Mouse (Mus musculus): Measurements from ENCODE around the gene Atp5l. TPM values are rescaled to one million over a fixed set of nuclear protein-coding genes. Genes with fewer than 3 reads are reported as not detected.
"Not testable (repeated sequence)": the region's sequence is repeated elsewhere in the genome, so short reads cannot be mapped to it uniquely, and the experiment has no call there.

The Atp5l gene
- 7.2 and 8.5 TPM in 2 replicates for polyA plus RNA-seq (2012)

DNA sequence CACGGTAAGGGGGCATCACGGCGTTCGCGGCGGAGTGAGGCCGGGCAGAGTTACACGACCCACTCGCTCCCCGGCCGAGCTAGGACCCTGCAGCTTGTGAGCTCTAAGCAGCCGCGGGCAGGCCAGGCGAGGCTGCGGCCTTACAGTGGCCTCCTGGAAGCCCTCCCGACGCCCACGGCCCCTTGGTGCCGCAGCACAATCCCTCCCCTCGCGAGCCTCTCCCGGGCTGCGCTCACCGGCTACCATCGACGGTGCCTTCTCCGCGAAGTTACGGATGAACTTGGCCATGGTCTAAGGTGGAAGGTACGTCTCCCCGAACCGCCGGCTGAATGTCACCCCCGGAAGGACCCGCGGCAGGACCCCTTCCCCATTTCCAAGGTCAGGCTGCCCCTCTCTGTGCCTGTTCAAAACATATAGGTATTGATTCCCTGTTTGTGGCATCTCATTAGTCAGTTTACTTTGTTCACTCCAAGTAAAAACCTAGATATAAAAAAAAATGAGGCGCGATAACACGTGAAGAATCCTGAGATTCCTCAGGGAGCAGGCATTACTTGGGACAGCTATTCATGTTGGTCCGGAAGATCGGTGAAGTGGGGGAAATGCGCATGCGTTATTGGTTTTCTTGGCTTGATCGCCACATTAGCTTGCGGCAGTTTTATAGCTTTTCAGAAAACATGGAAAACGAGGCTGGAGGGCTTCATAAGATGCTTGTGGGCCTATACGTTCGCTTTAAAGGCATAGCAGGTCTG is at the start of gene Atp5l:
Gene Atp5l (minus strand): TSS at position 369 of the 749 bp plus-strand sequence.
- H3K36me3 ChIP-seq (ENCODE audit: control insufficient read depth), result peaks cover 17% of the 10 kb centered on the region
- H3K9me3 ChIP-seq (ENCODE audit: control insufficient read depth, low read length), result no peaks in the 10 kb centered on the region
- H3K4me1 ChIP-seq (ENCODE audit: control insufficient read depth), result peaks cover 26% of the 10 kb centered on the region
- H3K4me3 ChIP-seq (replicated peaks), result peak within 1 kb of the TSS; percentile 100
- H3K27me3 ChIP-seq (ENCODE audit: control insufficient read depth), result no peaks in the 10 kb centered on the region
- no peak for TF ChIP-seq TAL1 (IDR thresholded peaks at IDR 0.05; ENCODE audit: low read length)
- no peak for TF ChIP-seq GATA1 (IDR thresholded peaks at IDR 0.05; ENCODE audit: low read length)

DNA sequence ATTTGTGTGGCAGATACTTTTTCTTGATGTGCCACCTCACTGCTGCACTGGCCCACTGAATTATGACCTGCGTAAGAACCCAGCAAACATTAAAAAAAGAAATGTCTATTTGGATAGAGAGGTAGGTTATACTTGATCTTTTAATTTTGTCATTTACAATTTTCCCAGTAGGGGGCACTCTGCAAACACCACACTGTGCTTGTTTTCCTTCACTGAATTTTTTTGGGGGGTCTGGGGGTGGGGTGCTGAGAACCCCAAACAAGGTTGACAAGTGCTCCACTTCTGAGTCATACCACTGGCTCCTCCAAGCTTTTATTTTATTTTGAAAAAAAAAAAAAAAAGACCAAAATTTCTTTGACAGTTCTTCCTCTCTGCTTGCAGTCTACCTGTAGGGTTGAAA is 48.9 kb upstream of the Atp5l start:
- H3K4me3 ChIP-seq (replicated peaks), result no peak overlapping the region
- peaks cover 27% of the 10 kb centered on the region for H3K4me1 ChIP-seq (ENCODE audit: control insufficient read depth)
- H3K36me3 ChIP-seq (ENCODE audit: control insufficient read depth), result no peaks in the 10 kb centered on the region
- no peak for TF ChIP-seq GATA1 (IDR thresholded peaks at IDR 0.05; ENCODE audit: low read length)
- no peak for TF ChIP-seq TAL1 (IDR thresholded peaks at IDR 0.05; ENCODE audit: low read length)
- peaks cover 32% of the 10 kb centered on the region for H3K27me3 ChIP-seq (ENCODE audit: control insufficient read depth)
- no peaks in the 10 kb centered on the region for H3K9me3 ChIP-seq (ENCODE audit: control insufficient read depth, low read length)

GRCm38 (mm10) chr9:44967763-44968162 is 47.2 kb upstream of the Atp5l start:
- Histone ChIP-seq H3K27me3 (ENCODE audit: control insufficient read depth) (peaks cover 15% of the 10 kb centered on the region), H3K4me1 (ENCODE audit: control insufficient read depth) (peaks cover 38% of the 10 kb centered on the region)
- H3K36me3 ChIP-seq (ENCODE audit: control insufficient read depth); H3K9me3 ChIP-seq (ENCODE audit: control insufficient read depth, low read length); H3K4me3 ChIP-seq (replicated peaks): not testable (repeated sequence)

GRCm38 (mm10) chr9:44966815-44967242 is 46.3 kb upstream of the Atp5l start:
- H3K36me3 ChIP-seq (ENCODE audit: control insufficient read depth), result peaks cover 18% of the 10 kb centered on the region
- H3K4me3 ChIP-seq (replicated peaks), result no peak overlapping the region
- H3K4me1 ChIP-seq (ENCODE audit: control insufficient read depth), result peaks cover 38% of the 10 kb centered on the region
- no peaks in the 10 kb centered on the region for H3K9me3 ChIP-seq (ENCODE audit: control insufficient read depth, low read length)
- TF ChIP-seq GATA1 (IDR thresholded peaks at IDR 0.05; ENCODE audit: low read length), result no peak
- no peak for TF ChIP-seq TAL1 (IDR thresholded peaks at IDR 0.05; ENCODE audit: low read length)
- H3K27me3 ChIP-seq (ENCODE audit: control insufficient read depth), result peaks cover 13% of the 10 kb centered on the region

DNA sequence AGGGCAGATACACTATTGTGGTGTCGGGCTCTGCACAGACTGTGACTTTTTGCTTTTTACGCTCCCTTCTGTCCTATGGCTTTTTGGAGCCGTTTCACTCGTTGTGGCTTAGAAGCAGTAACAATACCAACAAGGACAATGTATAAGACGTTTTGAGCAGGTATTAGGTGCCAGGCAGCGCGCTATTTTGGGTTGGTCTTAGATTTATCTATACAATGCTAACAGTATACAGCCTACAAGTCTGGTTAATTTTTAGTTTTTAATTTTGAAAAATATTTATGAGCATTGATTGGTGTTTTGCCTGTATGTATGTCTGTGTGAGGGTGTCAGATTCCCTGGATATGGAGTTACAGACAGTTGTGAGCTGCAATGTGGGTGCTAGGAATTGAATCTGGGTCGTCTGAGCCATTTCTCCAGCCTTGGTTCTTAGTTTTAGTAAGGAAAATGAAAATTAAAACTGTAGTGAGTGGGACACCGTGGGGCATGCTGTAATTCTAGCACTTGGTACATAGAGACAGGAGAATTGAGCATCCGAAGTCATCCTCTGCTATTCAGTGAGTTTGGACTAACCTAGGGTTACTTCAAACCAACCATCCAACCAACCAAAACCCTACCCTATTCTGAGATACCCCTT is 45.4 kb upstream of the Atp5l start:
- peaks cover 9% of the 10 kb centered on the region for H3K27me3 ChIP-seq (ENCODE audit: control insufficient read depth)
- no peaks in the 10 kb centered on the region for H3K9me3 ChIP-seq (ENCODE audit: control insufficient read depth, low read length)
- TF ChIP-seq TAL1 (IDR thresholded peaks at IDR 0.05; ENCODE audit: low read length) (no peak), GATA1 (IDR thresholded peaks at IDR 0.05; ENCODE audit: low read length) (no peak)
- H3K36me3 ChIP-seq (ENCODE audit: control insufficient read depth), result peaks cover 27% of the 10 kb centered on the region
- H3K4me1 ChIP-seq (ENCODE audit: control insufficient read depth), result peaks cover 38% of the 10 kb centered on the region
- H3K4me3 ChIP-seq (replicated peaks), result peak overlapping the region; percentile 95

GRCm38 (mm10) chr9:44965126-44965832 is 44.7 kb upstream of the Atp5l start, which contains the start of gene Ube4a:
Gene Ube4a, minus strand, starts transcription at chr9:44965600.
- Histone ChIP-seq H3K36me3 (ENCODE audit: control insufficient read depth) (peaks cover 33% of the 10 kb centered on the region), H3K9me3 (ENCODE audit: control insufficient read depth, low read length) (no peaks in the 10 kb centered on the region), H3K4me1 (ENCODE audit: control insufficient read depth) (peaks cover 40% of the 10 kb centered on the region), H3K4me3 (replicated peaks) (peak within 1 kb of the TSS; percentile 95), H3K27me3 (ENCODE audit: control insufficient read depth) (peaks cover 3% of the 10 kb centered on the region)
- TF ChIP-seq GATA1 (IDR thresholded peaks at IDR 0.05; ENCODE audit: low read length) (no peak), TAL1 (IDR thresholded peaks at IDR 0.05; ENCODE audit: low read length) (no peak)

- H3K9me3 ChIP-seq (ENCODE audit: control insufficient read depth, low read length), result no peaks in the 10 kb centered on the region
- H3K36me3 ChIP-seq (ENCODE audit: control insufficient read depth), result peaks cover 96% of the 10 kb centered on the region
- H3K27me3 ChIP-seq (ENCODE audit: control insufficient read depth), result no peaks in the 10 kb centered on the region
- peaks cover 3% of the 10 kb centered on the region for H3K4me1 ChIP-seq (ENCODE audit: control insufficient read depth)
- TF ChIP-seq TAL1 (IDR thresholded peaks at IDR 0.05; ENCODE audit: low read length) (no peak), GATA1 (IDR thresholded peaks at IDR 0.05; ENCODE audit: low read length) (no peak)
- no peak overlapping the region for H3K4me3 ChIP-seq (replicated peaks)
These were observed 33.9 kb upstream of the Atp5l start for GRCm38 (mm10) chr9:44954432-44954831.

DNA sequence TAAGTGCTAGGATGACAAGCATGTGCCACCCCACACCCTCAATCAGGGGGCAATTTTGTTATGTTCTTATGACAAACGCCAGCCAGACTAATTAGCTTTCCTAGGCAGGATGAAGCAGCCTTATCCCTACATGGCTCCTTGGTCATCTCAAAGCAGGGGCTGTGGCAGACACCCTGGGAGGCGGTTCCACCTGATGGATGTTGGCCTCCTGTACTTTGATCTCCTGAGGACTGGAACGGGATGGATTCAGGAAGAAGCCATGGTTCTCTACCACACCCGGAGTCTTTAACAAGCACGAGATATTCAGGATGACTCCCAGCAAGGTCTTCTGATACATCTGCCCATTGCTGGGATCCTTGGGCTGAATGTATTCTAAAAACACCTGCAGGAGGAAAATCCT is 27.3 kb upstream of the Atp5l start:
- Histone ChIP-seq H3K4me1 (ENCODE audit: control insufficient read depth) (no peaks in the 10 kb centered on the region), H3K27me3 (ENCODE audit: control insufficient read depth) (no peaks in the 10 kb centered on the region), H3K4me3 (replicated peaks) (no peak overlapping the region), H3K9me3 (ENCODE audit: control insufficient read depth, low read length) (no peaks in the 10 kb centered on the region), H3K36me3 (ENCODE audit: control insufficient read depth) (peaks cover 99% of the 10 kb centered on the region)
- TF ChIP-seq GATA1 (IDR thresholded peaks at IDR 0.05; ENCODE audit: low read length) (no peak), TAL1 (IDR thresholded peaks at IDR 0.05; ENCODE audit: low read length) (no peak)

DNA sequence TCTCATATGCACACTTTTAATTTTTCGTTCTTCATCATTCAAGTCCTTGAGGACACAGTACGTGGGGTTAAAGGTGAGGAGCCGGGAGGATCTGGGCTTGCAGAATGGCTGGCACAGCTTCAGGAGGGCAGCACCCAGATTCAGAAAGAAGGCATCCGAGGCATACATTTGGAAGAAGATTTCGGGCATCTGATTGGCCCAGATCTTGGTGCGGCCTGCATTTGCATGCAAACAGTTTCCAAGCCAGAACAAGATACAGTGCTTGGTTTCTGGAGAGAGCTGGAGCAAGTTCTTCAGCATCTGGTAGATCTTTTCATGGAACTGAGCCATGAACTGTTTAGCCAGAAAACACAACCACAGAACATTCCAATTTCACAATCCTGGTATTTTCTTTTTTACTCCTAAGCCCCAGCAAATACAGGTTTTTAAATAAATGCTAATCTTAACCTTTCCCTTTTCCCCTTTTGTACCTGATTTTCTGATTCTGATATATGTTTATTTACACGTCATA is 25.7 kb upstream of the Atp5l start:
- H3K36me3 ChIP-seq (ENCODE audit: control insufficient read depth), result peaks cover 99% of the 10 kb centered on the region
- no peaks in the 10 kb centered on the region for H3K9me3 ChIP-seq (ENCODE audit: control insufficient read depth, low read length)
- H3K4me1 ChIP-seq (ENCODE audit: control insufficient read depth), result no peaks in the 10 kb centered on the region
- TF ChIP-seq GATA1 (IDR thresholded peaks at IDR 0.05; ENCODE audit: low read length), result no peak
- no peak for TF ChIP-seq TAL1 (IDR thresholded peaks at IDR 0.05; ENCODE audit: low read length)
- H3K4me3 ChIP-seq (replicated peaks), result no peak overlapping the region
- H3K27me3 ChIP-seq (ENCODE audit: control insufficient read depth), result no peaks in the 10 kb centered on the region

Data from erythroblast, embryonic 14.5 days (primary cell).